Mouse (Mus musculus): ENCODE data around the gene Sdhaf2. TPM values are rescaled to one million over a fixed set of nuclear protein-coding genes. Genes with fewer than 3 reads are reported as not detected.
"Not testable (repeated sequence)": the region's sequence is repeated elsewhere in the genome, so short reads cannot be mapped to it uniquely, and the experiment has no call there.

Sdhaf2 gene
- polyA plus RNA-seq (2012) = 0.36 and 0.44 TPM in 2 replicates

DNA sequence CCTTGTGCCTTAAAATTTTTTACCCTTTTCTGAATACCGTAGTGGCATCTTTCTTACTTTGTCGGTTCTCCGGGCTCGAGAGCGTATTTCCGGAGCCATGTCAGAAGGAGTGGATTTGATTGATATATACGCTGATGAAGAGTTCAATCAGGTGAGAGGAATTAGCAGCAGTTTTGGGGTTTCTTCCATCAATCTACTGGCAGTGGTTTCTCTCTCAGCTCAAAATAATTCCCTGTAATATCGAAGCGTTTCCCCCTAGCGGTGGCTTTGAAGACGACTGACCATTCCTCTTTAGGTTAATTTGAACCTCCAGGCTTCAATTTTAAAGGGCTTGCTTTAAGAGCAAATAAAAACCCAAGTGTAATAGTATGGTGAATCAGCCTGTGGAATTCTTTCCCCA is at the start of gene Sdhaf2:
Gene Sdhaf2 (minus strand): TSS at position 233 of the 400 bp plus-strand sequence.
- Histone ChIP-seq H3K9me3 (ENCODE audit: control insufficient read depth, low read length) (no peaks in the 10 kb centered on the region), H3K36me3 (ENCODE audit: control insufficient read depth) (peaks cover 63% of the 10 kb centered on the region), H3K27me3 (ENCODE audit: control insufficient read depth) (no peaks in the 10 kb centered on the region), H3K4me1 (ENCODE audit: control insufficient read depth) (peaks cover 51% of the 10 kb centered on the region), H3K4me3 (replicated peaks) (peak within 1 kb of the TSS; percentile 100)
- TF ChIP-seq TAL1 (IDR thresholded peaks at IDR 0.05; ENCODE audit: low read length) (no peak), GATA1 (IDR thresholded peaks at IDR 0.05; ENCODE audit: low read length) (no peak)

DNA sequence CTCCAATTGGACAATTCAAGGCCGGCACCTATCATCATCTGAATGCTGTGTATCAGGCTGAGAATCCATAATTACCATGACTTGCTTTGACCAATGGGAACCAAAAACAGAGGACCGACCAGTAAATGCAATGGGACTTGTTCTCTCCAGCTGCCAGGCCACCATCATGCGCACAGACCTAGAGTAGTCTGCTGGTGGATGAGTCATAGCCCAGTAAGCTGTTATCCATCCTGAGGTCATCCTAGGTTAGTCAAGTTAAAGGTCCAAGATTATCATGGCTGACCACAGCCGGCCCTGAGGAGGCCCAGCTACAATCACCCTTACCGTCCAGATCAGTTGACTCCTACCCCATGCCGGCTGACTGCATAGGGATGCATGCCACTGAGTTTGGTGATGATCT is 43.7 kb upstream of the Sdhaf2 start:
- Histone ChIP-seq H3K4me3 (replicated peaks) (no peak overlapping the region), H3K4me1 (ENCODE audit: control insufficient read depth) (peaks cover 6% of the 10 kb centered on the region), H3K9me3 (ENCODE audit: control insufficient read depth, low read length) (0 out of 2 replicates have a peak, but pooled peaks cover 2% of the 10 kb centered on the region), H3K36me3 (ENCODE audit: control insufficient read depth) (peaks cover 48% of the 10 kb centered on the region), H3K27me3 (ENCODE audit: control insufficient read depth) (no peaks in the 10 kb centered on the region)
- TF ChIP-seq GATA1 (IDR thresholded peaks at IDR 0.05; ENCODE audit: low read length) (no peak), TAL1 (IDR thresholded peaks at IDR 0.05; ENCODE audit: low read length) (no peak)

DNA sequence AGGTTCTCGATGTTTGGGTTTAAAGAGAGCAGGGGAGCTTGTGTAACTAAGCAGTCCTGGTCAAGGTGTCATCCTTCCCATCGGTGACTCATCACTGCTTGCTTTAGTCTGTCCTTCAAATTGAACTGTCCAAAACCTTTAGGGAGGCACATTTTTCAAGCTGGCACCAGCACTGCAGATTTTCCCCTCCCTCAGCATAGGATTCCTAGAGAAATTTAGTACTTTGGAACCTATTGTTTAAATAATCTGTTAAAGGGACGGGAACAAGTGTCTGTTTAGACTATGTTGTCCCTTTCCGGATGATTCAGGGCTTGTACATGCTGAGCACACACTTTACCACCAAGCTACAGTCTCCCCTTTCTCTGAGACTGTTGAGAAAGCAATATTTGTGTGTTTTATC is 39.3 kb upstream of the Sdhaf2 start:
- H3K27me3 ChIP-seq (ENCODE audit: control insufficient read depth) = no peaks in the 10 kb centered on the region; the same call in 1 of the 2 replicates
- TF ChIP-seq GATA1 (IDR thresholded peaks at IDR 0.05; ENCODE audit: low read length) (no peak), TAL1 (IDR thresholded peaks at IDR 0.05; ENCODE audit: low read length) (no peak)
- no peak overlapping the region for H3K4me3 ChIP-seq (replicated peaks)
- 0 out of 2 replicates have a peak, but pooled peaks cover 2% of the 10 kb centered on the region for H3K9me3 ChIP-seq (ENCODE audit: control insufficient read depth, low read length)
- H3K36me3 ChIP-seq (ENCODE audit: control insufficient read depth) = peaks cover 7% of the 10 kb centered on the region
- peaks cover 6% of the 10 kb centered on the region for H3K4me1 ChIP-seq (ENCODE audit: control insufficient read depth)

DNA sequence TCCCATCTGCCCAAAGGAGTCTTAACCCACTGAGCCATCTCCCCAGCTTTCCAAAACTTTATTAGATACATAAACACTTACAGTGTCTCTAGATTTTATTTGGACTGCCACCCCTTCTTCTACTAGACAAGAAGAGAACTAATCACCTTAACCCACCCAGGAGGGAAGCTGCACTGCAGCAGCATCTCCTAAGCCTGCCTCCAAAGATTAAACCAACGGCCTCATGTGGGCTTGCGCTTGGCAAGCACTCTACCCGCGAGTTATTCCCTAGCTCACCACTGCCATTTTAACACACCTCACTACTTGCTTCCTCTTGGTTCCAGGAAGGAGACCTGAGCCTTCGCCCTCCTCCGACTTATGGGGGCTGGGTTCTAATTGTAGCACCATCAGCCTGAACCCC is 38.3 kb upstream of the Sdhaf2 start:
- no peak for TF ChIP-seq TAL1 (IDR thresholded peaks at IDR 0.05; ENCODE audit: low read length)
- no peak for TF ChIP-seq GATA1 (IDR thresholded peaks at IDR 0.05; ENCODE audit: low read length)
- Histone ChIP-seq H3K27me3 (ENCODE audit: control insufficient read depth) (no peaks in the 10 kb centered on the region; the same call in 1 of the 2 replicates), H3K4me1 (ENCODE audit: control insufficient read depth) (peaks cover 6% of the 10 kb centered on the region), H3K36me3 (ENCODE audit: control insufficient read depth) (no peaks in the 10 kb centered on the region; the same call in 1 of the 2 replicates), H3K9me3 (ENCODE audit: control insufficient read depth, low read length) (0 out of 2 replicates have a peak, but pooled peaks cover 2% of the 10 kb centered on the region), H3K4me3 (replicated peaks) (no peak overlapping the region)

DNA sequence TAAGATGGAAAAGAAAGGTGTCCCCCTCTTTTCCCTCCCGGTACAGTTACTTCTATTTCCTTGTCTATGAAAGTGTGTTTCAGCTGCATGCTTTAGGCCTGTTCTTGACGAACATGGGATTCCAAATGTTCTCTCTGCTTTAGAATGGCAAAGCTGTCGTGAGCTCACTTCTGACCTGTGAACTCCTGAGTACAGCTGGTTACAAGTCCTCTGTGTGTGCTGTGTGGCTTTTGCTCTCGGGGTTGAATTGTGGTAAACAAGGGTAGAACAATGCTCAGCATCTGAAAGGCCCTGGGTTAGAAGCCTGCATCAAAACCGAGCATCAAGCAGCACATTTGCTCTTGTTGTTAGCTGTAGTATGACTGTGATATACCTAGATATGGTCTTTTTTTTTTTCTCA is 36.4 kb upstream of the Sdhaf2 start:
- Histone ChIP-seq H3K4me3 (replicated peaks) (no peak overlapping the region), H3K27me3 (ENCODE audit: control insufficient read depth) (no peaks in the 10 kb centered on the region; the same call in 1 of the 2 replicates), H3K9me3 (ENCODE audit: control insufficient read depth, low read length) (0 out of 2 replicates have a peak, but pooled peaks cover under 1% of the 10 kb centered on the region), H3K36me3 (ENCODE audit: control insufficient read depth) (no peaks in the 10 kb centered on the region), H3K4me1 (ENCODE audit: control insufficient read depth) (peaks cover 4% of the 10 kb centered on the region)
- TF ChIP-seq GATA1 (IDR thresholded peaks at IDR 0.05; ENCODE audit: low read length) (no peak), TAL1 (IDR thresholded peaks at IDR 0.05; ENCODE audit: low read length) (no peak)

DNA sequence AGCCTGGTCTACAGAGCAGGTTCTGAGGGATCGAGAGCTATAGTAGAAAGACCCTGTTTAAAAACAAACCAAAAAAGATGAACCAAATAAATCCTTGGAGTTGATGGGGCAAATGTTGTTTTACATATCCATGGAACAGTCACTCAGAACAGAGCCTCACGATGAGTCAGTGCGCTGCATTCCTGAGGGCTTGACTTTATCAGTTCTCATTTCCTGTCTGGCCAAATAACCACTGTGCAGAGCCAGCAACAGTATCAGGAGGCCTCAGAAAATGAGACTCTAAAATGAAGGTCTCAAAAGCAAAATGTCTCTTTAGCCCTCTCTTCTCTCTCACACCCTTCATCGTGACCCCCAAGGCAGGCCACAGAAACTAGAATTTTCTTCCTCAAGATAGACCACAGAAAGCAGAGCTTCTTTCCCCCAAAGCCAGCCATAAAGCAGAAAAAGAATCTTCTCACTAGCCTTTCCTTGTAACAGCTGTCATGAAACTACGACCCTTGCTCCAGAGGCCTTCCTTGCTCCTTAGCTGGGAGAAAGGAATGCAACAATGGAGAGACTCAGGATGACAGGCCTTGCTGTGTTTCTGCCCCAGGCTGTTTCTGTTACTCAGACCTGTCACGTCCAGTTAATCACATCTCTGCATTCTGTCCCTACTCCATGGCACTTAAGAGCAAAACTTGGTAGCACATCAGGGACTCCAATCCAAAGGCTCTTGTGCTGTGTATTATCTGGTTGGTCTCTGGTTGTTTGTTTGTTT is 35.8 kb upstream of the Sdhaf2 start:
- Histone ChIP-seq H3K4me3 (replicated peaks) (no peak overlapping the region), H3K27me3 (ENCODE audit: control insufficient read depth) (no peaks in the 10 kb centered on the region; the same call in 1 of the 2 replicates), H3K4me1 (ENCODE audit: control insufficient read depth) (peaks cover 7% of the 10 kb centered on the region), H3K36me3 (ENCODE audit: control insufficient read depth) (no peaks in the 10 kb centered on the region), H3K9me3 (ENCODE audit: control insufficient read depth, low read length) (no peaks in the 10 kb centered on the region)
- TF ChIP-seq GATA1 (IDR thresholded peaks at IDR 0.05; ENCODE audit: low read length) = no peak
- TF ChIP-seq TAL1 (IDR thresholded peaks at IDR 0.05; ENCODE audit: low read length) = no peak

DNA sequence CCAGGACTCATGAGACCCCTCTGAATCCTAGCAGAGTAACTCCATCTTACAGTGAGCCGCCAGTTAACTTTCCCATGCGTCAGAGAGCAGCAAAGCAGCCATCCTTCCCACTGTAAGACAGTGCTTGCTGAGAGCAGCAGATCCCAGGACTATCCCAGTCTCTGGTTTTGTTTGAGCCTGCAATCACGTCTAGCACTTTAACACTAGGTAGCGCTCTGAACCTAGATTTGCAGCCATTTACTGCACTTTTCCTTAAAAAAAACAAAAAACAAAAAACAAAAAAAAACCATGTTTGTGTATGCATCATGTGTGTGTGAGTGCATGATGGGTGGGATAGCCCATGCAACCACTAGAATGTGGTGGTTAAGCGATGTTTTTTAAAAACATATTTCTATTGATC is 34.2 kb upstream of the Sdhaf2 start:
- Histone ChIP-seq H3K4me1 (ENCODE audit: control insufficient read depth) (peaks cover 18% of the 10 kb centered on the region), H3K4me3 (replicated peaks) (no peak overlapping the region), H3K9me3 (ENCODE audit: control insufficient read depth, low read length) (no peaks in the 10 kb centered on the region), H3K27me3 (ENCODE audit: control insufficient read depth) (no peaks in the 10 kb centered on the region; the same call in 1 of the 2 replicates), H3K36me3 (ENCODE audit: control insufficient read depth) (no peaks in the 10 kb centered on the region)
- no peak for TF ChIP-seq TAL1 (IDR thresholded peaks at IDR 0.05; ENCODE audit: low read length)
- TF ChIP-seq GATA1 (IDR thresholded peaks at IDR 0.05; ENCODE audit: low read length) = no peak

DNA sequence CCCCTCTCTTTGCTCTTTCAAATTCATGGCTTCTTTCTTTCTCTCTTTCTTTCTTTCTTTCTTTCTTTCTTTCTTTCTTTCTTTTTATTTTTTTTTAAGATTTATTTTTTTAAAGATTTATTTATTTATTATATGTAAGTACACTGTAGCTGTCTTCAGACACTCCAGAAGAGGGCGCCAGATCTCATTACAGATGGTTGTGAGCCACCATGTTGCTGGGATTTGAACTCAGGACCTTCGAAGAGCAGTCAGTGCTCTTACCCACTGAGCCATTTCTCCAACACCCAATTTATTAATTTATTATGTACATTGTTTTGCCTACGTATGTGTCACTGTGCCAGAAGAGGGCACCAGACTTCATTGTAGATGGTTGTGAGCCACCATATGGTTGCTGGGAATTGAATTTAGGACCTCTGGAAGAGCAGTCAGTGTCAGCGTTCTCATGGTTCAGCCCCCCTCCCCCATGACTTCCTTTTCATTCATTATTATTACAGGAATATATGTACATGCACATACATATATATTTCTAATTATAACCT is 32.0 kb upstream of the Sdhaf2 start:
- not testable (repeated sequence) for H3K4me3 ChIP-seq (replicated peaks); H3K27me3 ChIP-seq (ENCODE audit: control insufficient read depth); H3K9me3 ChIP-seq (ENCODE audit: control insufficient read depth, low read length); H3K36me3 ChIP-seq (ENCODE audit: control insufficient read depth)
- peaks cover 26% of the 10 kb centered on the region for H3K4me1 ChIP-seq (ENCODE audit: control insufficient read depth)

DNA sequence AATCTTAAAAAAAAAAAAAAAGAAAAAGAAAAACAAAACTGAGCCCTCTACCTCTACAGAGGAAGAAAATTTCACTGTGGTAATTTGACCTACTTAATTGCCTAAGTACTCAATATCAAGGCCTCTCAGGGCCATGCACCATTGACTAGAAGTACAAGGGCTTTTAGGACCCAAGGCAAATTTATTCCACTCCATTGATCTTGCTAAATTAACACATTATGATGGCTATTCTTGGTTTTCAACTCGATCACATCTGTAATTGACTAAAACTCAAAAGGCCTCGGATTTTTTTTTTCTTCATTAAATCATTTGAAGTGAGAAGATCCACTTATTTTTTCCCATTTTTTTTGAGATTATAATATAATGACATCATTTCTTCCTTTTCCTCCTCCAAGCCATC is 31.5 kb upstream of the Sdhaf2 start:
- Histone ChIP-seq H3K4me1 (ENCODE audit: control insufficient read depth) (peaks cover 26% of the 10 kb centered on the region), H3K9me3 (ENCODE audit: control insufficient read depth, low read length) (no peaks in the 10 kb centered on the region), H3K27me3 (ENCODE audit: control insufficient read depth) (no peaks in the 10 kb centered on the region), H3K4me3 (replicated peaks) (no peak overlapping the region), H3K36me3 (ENCODE audit: control insufficient read depth) (peaks cover 2% of the 10 kb centered on the region; the same call in 1 of the 2 replicates)
- TF ChIP-seq GATA1 (IDR thresholded peaks at IDR 0.05; ENCODE audit: low read length) (no peak), TAL1 (IDR thresholded peaks at IDR 0.05; ENCODE audit: low read length) (no peak)
